Mouse (Mus musculus): ENCODE data around the gene Gata5.

DNA sequence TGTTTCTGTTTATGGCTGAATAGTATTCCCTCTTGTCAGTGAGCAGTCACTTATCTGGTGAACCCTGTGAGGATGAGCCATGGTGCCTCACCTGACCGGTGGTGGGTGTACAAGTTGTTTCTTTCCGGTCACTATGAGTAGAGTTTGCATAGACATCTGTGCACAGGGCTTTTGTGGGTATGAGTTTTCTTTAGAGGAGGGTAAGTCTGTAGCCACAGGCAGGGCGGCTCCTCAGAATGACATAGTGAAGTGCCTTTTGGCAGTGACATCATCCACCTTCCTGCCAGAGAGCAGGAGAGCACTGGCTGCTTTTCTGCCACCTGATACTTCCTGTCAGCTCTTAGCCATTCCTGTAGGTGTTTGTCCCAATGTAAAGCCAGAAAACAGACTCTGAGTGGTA, 29.0 kb downstream of the Gata5 start:
- TF ChIP-seq POLR2A (IDR thresholded peaks at IDR 0.05; ENCODE audit: insufficient read length, low read depth): no peak
- TF ChIP-seq MAX (IDR thresholded peaks at IDR 0.05; ENCODE audit: low read depth): no peak
- no peak for TF ChIP-seq USF1 (IDR thresholded peaks at IDR 0.05; ENCODE audit: low read depth)

Measured in myocyte (in vitro differentiated cells).